Mouse (Mus musculus) liver, adult 2 months (tissue): ENCODE results near the gene Ube2c. TPM values are rescaled to one million over a fixed set of nuclear protein-coding genes. Genes with fewer than 3 reads are reported as not detected.

Experiments
- DNase-seq: peaks from one replicate; pipeline ENCODE4 v3.0.0-alpha.2; 2011; ENCODE audit warnings: low read depth, low spot score; ENCODE audit errors: extremely low read depth
- H3K27ac ChIP-seq: fragments of 200-500 bp; replicated peaks from 2 replicates; pipeline ENCODE4 v1.5.1; 2012; ENCODE audit warnings: low read depth, mild to moderate bottlenecking, control low read depth, inconsistent platforms, low read length; ENCODE audit not compliant: insufficient read depth
- H3K27me3 ChIP-seq: fragments of 200-500 bp; 2 replicates; pipeline ENCODE4 v1.6.1; 2012; ENCODE audit warnings: mild to moderate bottlenecking, moderate library complexity, low read length, inconsistent platforms; ENCODE audit not compliant: control insufficient read depth, insufficient read depth
- H3K36me3 ChIP-seq: fragments of 200-500 bp; 2 replicates; pipeline ENCODE4 v1.6.1; 2012; ENCODE audit warnings: low read length, inconsistent platforms; ENCODE audit not compliant: control insufficient read depth, insufficient read depth
- H3K4me1 ChIP-seq: fragments of 200-500 bp; 2 replicates; pipeline ENCODE4 v1.6.1; 2011; ENCODE audit warnings: low read length; ENCODE audit not compliant: control insufficient read depth, insufficient read depth
- H3K4me3 ChIP-seq: fragments of 200-500 bp; 2 replicates; pipeline ENCODE4 v1.5.1; 2011; ENCODE audit warnings: low read depth, mild to moderate bottlenecking, control low read depth, low read length, moderate library complexity; ENCODE audit not compliant: insufficient read depth
- H3K79me2 ChIP-seq: fragments of 200-500 bp; 2 replicates; pipeline ENCODE4 v1.6.1; 2012; ENCODE audit warnings: inconsistent platforms, mild to moderate bottlenecking, low read length, moderate library complexity; ENCODE audit not compliant: control insufficient read depth, insufficient read depth
- H3K9ac ChIP-seq: fragments of 200-500 bp; 2 replicates; pipeline ENCODE4 v1.6.1; 2012; ENCODE audit warnings: low read depth, mild to moderate bottlenecking, control low read depth, inconsistent platforms, low read length
- CTCF ChIP-seq: fragments of 200-500 bp; IDR thresholded peaks from 2 replicates; pipeline ENCODE4 v1.5.1; 2011; ENCODE audit warnings: low read depth, low read length, control low read depth
- POLR2A ChIP-seq: fragments of 200-500 bp; IDR thresholded peaks from 2 replicates; pipeline ENCODE4 v1.6.1; 2011; ENCODE audit warnings: low read length, control low read depth; ENCODE audit not compliant: insufficient read depth; ENCODE audit errors: extremely low read depth
- WGBS: fragments of 180-500 bp; shearing (Covaris S2); methylation state at CpG from one replicate; pipeline ENCODE4 v1.1.7; 2018; 5-methylcytosine and 5-hydroxymethylcytosine counted together
- polyA plus RNA-seq: library from polyadenylated mRNA; depleted of rRNA; stranded (reverse); fragments of >200 nt; gene quantifications from 2 replicates; pipeline ENCODE4 v1.2.3, GENCODE M21; 2012
- total RNA-seq: library from RNA; depleted of rRNA; stranded (reverse); fragments of >200 nt; gene quantifications from 2 replicates; pipeline ENCODE4 v1.2.3, GENCODE M21; 2014

Ube2c gene
- total and polyA plus RNA-seq, 2 experiments, result 0.18 to 1.2 TPM

GRCm38 (mm10) chr2:164776130-164776529 lies 6.4 kb downstream of the Ube2c start:
- 91% methylated on average over 6 of the region's 6 CpGs for WGBS
- Histone ChIP-seq H3K27me3 (no peaks in the 10 kb centered on the region), H3K4me3 (no peak overlapping the region), H3K4me1 (no peaks in the 10 kb centered on the region), H3K27ac (no peak overlapping the region), H3K36me3 (no peaks in the 10 kb centered on the region), H3K79me2 (no peaks in the 10 kb centered on the region), H3K9ac (no peak overlapping the region)
- TF ChIP-seq POLR2A (no peak), CTCF (no peak)
- no peak for DNase-seq

DNA sequence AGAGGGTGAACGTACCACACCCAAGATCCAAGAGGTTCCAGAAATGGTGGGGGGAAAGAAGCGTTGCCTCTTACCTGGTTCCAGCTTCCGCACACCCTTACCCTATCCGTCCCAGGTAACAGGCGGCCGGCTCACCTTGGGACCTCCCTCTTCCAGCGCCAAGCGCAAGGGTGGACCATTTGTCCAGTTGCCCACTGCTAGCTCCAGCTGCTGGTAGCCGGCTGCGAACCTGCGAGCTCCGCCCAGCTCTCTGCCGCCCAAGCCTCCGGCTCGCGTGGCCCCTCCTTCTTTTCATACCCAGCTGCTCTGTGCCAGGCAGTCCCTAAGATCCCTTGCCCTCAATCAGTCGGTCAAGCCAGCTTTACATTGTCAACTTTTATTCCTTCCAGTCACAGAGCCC lies 7.1 kb downstream of the Ube2c start:
- WGBS, result 69% methylated on average over 17 of the region's 17 CpGs
- Histone ChIP-seq H3K9ac (no peak overlapping the region), H3K4me1 (no peaks in the 10 kb centered on the region), H3K27me3 (no peaks in the 10 kb centered on the region), H3K36me3 (no peaks in the 10 kb centered on the region), H3K79me2 (no peaks in the 10 kb centered on the region), H3K4me3 (no peak overlapping the region), H3K27ac (no peak overlapping the region)
- no peak for DNase-seq
- TF ChIP-seq POLR2A (no peak), CTCF (no peak)

- H3K4me3 ChIP-seq, result no peak overlapping the region
- no peaks in the 10 kb centered on the region for H3K4me1 ChIP-seq
- WGBS, result 81% methylated on average over 30 of the region's 30 CpGs
- no peaks in the 10 kb centered on the region for H3K36me3 ChIP-seq
- TF ChIP-seq POLR2A (no peak), CTCF (no peak)
- H3K27me3 ChIP-seq, result no peaks in the 10 kb centered on the region
- no peak for DNase-seq
- H3K79me2 ChIP-seq, result no peaks in the 10 kb centered on the region
- H3K9ac ChIP-seq, result no peak overlapping the region
- no peak overlapping the region for H3K27ac ChIP-seq
These were observed 7.7 kb downstream of the Ube2c start for GRCm38 (mm10) chr2:164777246-164778014.

GRCm38 (mm10) chr2:164778015-164778287 lies 8.3 kb downstream of the Ube2c start:
- no peaks in the 10 kb centered on the region for H3K27me3 ChIP-seq
- H3K9ac ChIP-seq, result no peak overlapping the region
- H3K4me1 ChIP-seq, result no peaks in the 10 kb centered on the region
- no peak overlapping the region for H3K27ac ChIP-seq
- H3K79me2 ChIP-seq, result no peaks in the 10 kb centered on the region
- H3K4me3 ChIP-seq, result no peak overlapping the region
- 83% methylated on average over 11 of the region's 11 CpGs for WGBS
- H3K36me3 ChIP-seq, result no peaks in the 10 kb centered on the region
- TF ChIP-seq CTCF (no peak), POLR2A (no peak)
- DNase-seq, result no peak

GRCm38 (mm10) chr2:164778809-164779208 lies 9.1 kb downstream of the Ube2c start:
- no peaks in the 10 kb centered on the region for H3K79me2 ChIP-seq
- H3K9ac ChIP-seq, result no peak overlapping the region
- no peak overlapping the region for H3K27ac ChIP-seq
- H3K36me3 ChIP-seq, result no peaks in the 10 kb centered on the region
- no peak for DNase-seq
- no peaks in the 10 kb centered on the region for H3K27me3 ChIP-seq
- 75% methylated on average over 7 of the region's 7 CpGs for WGBS
- H3K4me1 ChIP-seq, result no peaks in the 10 kb centered on the region
- TF ChIP-seq CTCF (no peak), POLR2A (no peak)
- H3K4me3 ChIP-seq, result no peak overlapping the region

DNA sequence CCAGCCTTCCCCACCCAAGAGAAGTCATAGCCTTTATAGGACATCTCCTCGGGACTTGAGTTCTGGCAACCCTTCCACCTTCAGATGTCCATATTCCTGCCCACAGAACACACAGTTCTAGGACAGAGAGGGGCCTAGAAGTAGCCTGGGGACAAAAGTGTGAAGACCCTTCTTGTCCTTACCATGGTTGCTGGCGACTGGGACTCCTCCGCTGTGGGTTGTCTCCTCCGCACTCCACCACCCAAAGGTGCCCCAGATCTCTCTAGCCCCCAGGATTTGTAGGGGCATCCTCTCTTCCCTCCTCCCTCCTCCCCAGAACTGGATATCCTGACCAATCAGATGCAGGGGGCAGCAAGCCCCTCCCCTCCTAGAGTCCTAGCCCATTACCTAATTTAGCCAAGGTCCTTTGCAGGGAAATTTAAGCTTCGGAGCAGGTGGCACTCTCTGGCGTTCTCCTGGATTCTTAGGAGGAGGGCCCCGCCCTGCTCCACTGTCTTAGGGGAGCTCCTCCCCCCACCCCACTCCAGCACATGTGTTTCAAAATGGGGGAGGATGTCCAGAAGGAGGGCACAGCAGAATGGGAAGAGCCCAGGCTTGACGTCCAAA lies 9.9 kb downstream of the Ube2c start, which contains the start of gene Tnnc2:
Gene Tnnc2, minus strand, starts transcription at position 487 of the 606 bp plus-strand sequence.
- no peaks in the 10 kb centered on the region for H3K27me3 ChIP-seq
- WGBS, result 79% methylated on average over 8 of the region's 8 CpGs
- no peaks in the 10 kb centered on the region for H3K4me1 ChIP-seq
- no peak within 1 kb of the TSS for H3K9ac ChIP-seq
- no peak within 1 kb of the TSS for H3K4me3 ChIP-seq
- no peak within 1 kb of the TSS for H3K27ac ChIP-seq
- no peaks in the 10 kb centered on the region for H3K36me3 ChIP-seq
- TF ChIP-seq POLR2A (no peak), CTCF (no peak)
- DNase-seq, result no peak
- H3K79me2 ChIP-seq, result no peaks in the 10 kb centered on the region
